Mouse (Mus musculus) liver, postnatal 0 days (tissue): ENCODE measurements around the gene Vmn1r200. TPM values are rescaled to one million over a fixed set of nuclear protein-coding genes. Genes with fewer than 3 reads are reported as not detected.
"Not testable (repeated sequence)": the region's sequence is repeated elsewhere in the genome, so short reads cannot be mapped to it uniquely, and the experiment has no call there.

Source experiments
- ATAC-seq: fragments of 200-750 bp; cut with Nextera tagmentation; 2 replicates; pipeline ENCODE4 v1.8.0; 2017; ENCODE audit warnings: mild to moderate bottlenecking, moderate library complexity
- DNase-seq: peaks from one replicate; pipeline ENCODE4 v3.0.0-alpha.2; 2016
- H3K27ac ChIP-seq: fragments of 300-500 bp; sonication (generic); 2 replicates; pipeline ENCODE4 v1.5.1; 2014; ENCODE audit warnings: antibody characterized with exemption, moderate library complexity, mild to moderate bottlenecking, low read depth
- H3K27me3 ChIP-seq: fragments of 300-500 bp; sonication (generic); 2 replicates; pipeline ENCODE4 v1.6.1; 2014; ENCODE audit warnings: low read length, control low read depth, mixed read lengths; ENCODE audit not compliant: insufficient read depth
- H3K36me3 ChIP-seq: fragments of 300-500 bp; sonication (generic); replicated peaks from 2 replicates; pipeline ENCODE4 v1.6.1; 2014; ENCODE audit warnings: mild to moderate bottlenecking, control low read depth, low read length, moderate library complexity, mixed read lengths; ENCODE audit not compliant: insufficient read depth
- H3K4me1 ChIP-seq: fragments of 300-500 bp; sonication (generic); 2 replicates; pipeline ENCODE4 v1.6.1; 2014; ENCODE audit warnings: antibody characterized with exemption, mild to moderate bottlenecking, control low read depth; ENCODE audit not compliant: insufficient read depth
- H3K4me2 ChIP-seq: fragments of 300-500 bp; sonication (generic); 2 replicates; pipeline ENCODE4 v1.6.1; 2014; ENCODE audit warnings: low read depth, mild to moderate bottlenecking, low read length, moderate library complexity, mixed read lengths
- H3K4me3 ChIP-seq: fragments of 300-500 bp; sonication (generic); 2 replicates; pipeline ENCODE4 v1.5.1; 2014; ENCODE audit warnings: low read depth, low read length
- H3K9ac ChIP-seq: fragments of 300-500 bp; sonication (generic); replicated peaks from 2 replicates; pipeline ENCODE4 v1.6.1; 2014; ENCODE audit warnings: mild to moderate bottlenecking, moderate library complexity
- H3K9me3 ChIP-seq: fragments of 300-500 bp; sonication (generic); 2 replicates; pipeline ENCODE4 v1.6.1; 2016; ENCODE audit warnings: mild to moderate bottlenecking, control low read depth, low read length, mixed read lengths
- CTCF ChIP-seq: sonication (generic); IDR thresholded peaks from 2 replicates; pipeline ENCODE4 v1.5.1; 2016; ENCODE audit warnings: antibody characterized with exemption, low read depth
- EP300 ChIP-seq: IDR thresholded peaks from 2 replicates; pipeline ENCODE4 v1.6.1; 2016; ENCODE audit warnings: antibody characterized with exemption, low read depth, mild to moderate bottlenecking
- WGBS: fragments of 180-500 bp; shearing (Covaris S2); extraction: QIAGEN DNeasy Blood & Tissue Kit; methylation state at CpG from one replicate; pipeline ENCODE4 v1.1.7; 2014; ENCODE audit not compliant: insufficient replicate concordance; 5-methylcytosine and 5-hydroxymethylcytosine counted together
- polyA plus RNA-seq: library from polyadenylated mRNA; unstranded; fragments of >200 nt; fragmentation: Nextera tagmentation; extraction: Ambion mirVana; gene quantifications from 2 replicates; pipeline ENCODE4 v1.2.1, GENCODE M21; 2015

Vmn1r200 gene
- polyA plus RNA-seq, result not detected in 2 replicates

- WGBS, result 76% methylated on average over 3 of the region's 3 CpGs
- Histone ChIP-seq H3K27me3 (no peaks in the 10 kb centered on the region), H3K27ac (no peak within 1 kb of the TSS), H3K4me2 (no peak within 1 kb of the TSS), H3K4me1 (no peaks in the 10 kb centered on the region), H3K4me3 (no peak within 1 kb of the TSS), H3K9ac (no peak within 1 kb of the TSS), H3K36me3 (no peaks in the 10 kb centered on the region), H3K9me3 (no peaks in the 10 kb centered on the region)
- TF ChIP-seq CTCF (no peak), EP300 (no peak)
- DNase-seq (no peak), ATAC-seq (no peak)
These were observed at the start of gene Vmn1r200 for GRCm38 (mm10) chr13:22390073-22390472. Gene Vmn1r200, plus strand, starts transcription at chr13:22390373.

DNA sequence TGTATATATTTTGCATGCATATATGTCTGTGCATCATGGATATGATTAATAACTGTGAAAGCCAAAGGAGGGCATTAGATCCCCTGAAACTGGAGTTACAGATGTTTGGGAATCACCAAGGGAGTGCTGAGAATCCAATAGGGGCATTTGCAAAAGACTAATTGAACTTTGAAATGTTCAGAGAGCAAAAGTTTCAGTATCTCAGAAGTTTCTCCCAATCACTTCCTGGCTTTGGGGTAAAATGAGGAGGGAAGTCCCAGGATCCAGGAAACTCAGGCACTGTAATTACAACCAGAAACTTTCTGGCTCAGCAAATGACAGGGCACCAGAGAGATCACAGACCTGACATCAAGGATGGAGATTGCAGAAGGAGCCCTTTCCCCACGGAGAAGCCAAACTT is 40.1 kb upstream of the Vmn1r200 start, which contains the start of gene Vmn1r198:
Gene Vmn1r198 (plus strand): TSS at position 301 of the 400 bp plus-strand sequence.
- Histone ChIP-seq H3K4me3 (no peak within 1 kb of the TSS), H3K4me1 (no peaks in the 10 kb centered on the region), H3K36me3 (no peaks in the 10 kb centered on the region), H3K27me3 (no peaks in the 10 kb centered on the region), H3K27ac (no peak within 1 kb of the TSS), H3K9me3 (no peaks in the 10 kb centered on the region), H3K9ac (no peak within 1 kb of the TSS), H3K4me2 (no peak within 1 kb of the TSS)
- no peak for DNase-seq
- TF ChIP-seq EP300 (no peak), CTCF (no peak)
- no peak for ATAC-seq
- WGBS, result 21% methylated on average over 1 of the region's 1 CpGs

DNA sequence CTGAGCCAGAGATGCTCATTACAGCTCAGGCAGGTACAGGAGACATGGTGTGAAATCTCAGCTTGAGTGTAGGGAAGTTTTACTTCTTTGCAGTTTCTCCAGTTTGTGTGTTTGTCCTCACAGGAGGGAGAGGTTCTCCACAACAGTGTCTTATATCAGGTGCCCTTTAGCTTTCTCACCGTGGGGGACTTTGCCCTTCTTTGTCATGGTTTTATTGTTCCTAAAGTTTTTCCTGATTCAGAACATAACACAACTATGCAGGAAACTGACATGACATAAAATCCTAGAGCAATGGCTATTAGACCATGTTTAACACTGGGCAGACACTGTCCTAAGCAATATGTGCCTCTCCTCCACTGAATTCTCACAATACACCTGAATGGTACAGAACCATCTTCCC is 39.4 kb upstream of the Vmn1r200 start:
- TF ChIP-seq EP300 (no peak), CTCF (no peak)

DNA sequence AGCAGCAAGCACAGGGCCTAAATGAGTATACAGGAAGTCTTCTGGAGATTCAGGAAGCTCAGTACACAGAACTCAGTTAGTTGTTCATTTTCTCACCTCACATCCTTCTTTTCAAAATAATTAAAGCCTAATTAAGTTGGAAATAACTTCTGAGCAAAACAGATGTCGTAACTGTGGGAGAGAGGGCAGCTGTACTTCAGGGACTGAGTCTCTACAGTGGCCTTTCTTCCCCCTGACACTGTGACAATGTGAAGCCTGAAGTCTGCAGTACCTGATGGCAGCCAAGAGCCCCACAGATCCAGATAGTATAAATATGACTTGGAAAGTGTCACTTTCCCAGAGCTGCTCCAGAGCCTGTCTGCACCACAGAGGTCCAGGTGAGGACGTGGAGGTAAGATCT is 10.7 kb upstream of the Vmn1r200 start, which contains the start of gene Vmn1r199:
Gene Vmn1r199 (plus strand): TSS at position 301 of the 400 bp plus-strand sequence.
- no peak within 1 kb of the TSS for H3K9ac ChIP-seq
- H3K4me3 ChIP-seq, result no peak within 1 kb of the TSS
- WGBS, result 56% methylated on average over 2 of the region's 2 CpGs
- H3K9me3 ChIP-seq, result no peaks in the 10 kb centered on the region
- H3K27me3 ChIP-seq, result no peaks in the 10 kb centered on the region
- TF ChIP-seq CTCF (no peak), EP300 (no peak)
- H3K36me3 ChIP-seq, result no peaks in the 10 kb centered on the region
- H3K4me2 ChIP-seq, result no peak within 1 kb of the TSS
- H3K4me1 ChIP-seq, result no peaks in the 10 kb centered on the region
- H3K27ac ChIP-seq, result no peak within 1 kb of the TSS
- DNase-seq, result no peak
- no peak for ATAC-seq

More for the DNA sequence above, 39.4 kb upstream of the Vmn1r200 start:
- Histone ChIP-seq H3K27ac (no peak overlapping the region), H3K9me3 (no peaks in the 10 kb centered on the region), H3K4me3 (no peak overlapping the region), H3K4me1 (no peaks in the 10 kb centered on the region), H3K36me3 (no peaks in the 10 kb centered on the region), H3K9ac (no peak overlapping the region), H3K4me2 (no peak overlapping the region), H3K27me3 (no peaks in the 10 kb centered on the region)
- 73% methylated on average over 1 of the region's 1 CpGs for WGBS
- ATAC-seq, result no peak
- DNase-seq, result no peak

DNA sequence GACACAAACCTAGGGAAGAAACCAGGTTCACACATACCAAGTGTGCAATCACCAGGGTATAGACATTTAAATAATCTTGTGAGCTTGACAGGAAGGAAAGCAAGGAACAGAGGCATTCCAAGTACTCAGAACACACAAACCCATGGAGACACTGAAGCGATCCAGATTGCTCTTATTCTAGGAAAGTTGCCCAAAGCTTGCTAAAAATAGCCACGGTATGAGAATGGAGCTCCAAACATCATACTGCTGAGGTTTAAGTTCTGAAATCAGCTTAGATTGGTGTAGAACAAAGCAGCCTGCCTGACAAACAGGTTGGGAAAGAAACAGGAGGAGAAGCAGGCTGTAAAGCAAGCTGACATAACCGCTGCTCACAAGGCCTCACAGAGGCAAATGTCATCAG is 9.0 kb upstream of the Vmn1r200 start:
- H3K27me3 ChIP-seq, H3K4me3 ChIP-seq, H3K36me3 ChIP-seq, H3K4me2 ChIP-seq, DNase-seq, H3K4me1 ChIP-seq, H3K9ac ChIP-seq, H3K27ac ChIP-seq, H3K9me3 ChIP-seq, ATAC-seq: not testable (repeated sequence)
- WGBS, result 56% methylated on average over 3 of the region's 3 CpGs

DNA sequence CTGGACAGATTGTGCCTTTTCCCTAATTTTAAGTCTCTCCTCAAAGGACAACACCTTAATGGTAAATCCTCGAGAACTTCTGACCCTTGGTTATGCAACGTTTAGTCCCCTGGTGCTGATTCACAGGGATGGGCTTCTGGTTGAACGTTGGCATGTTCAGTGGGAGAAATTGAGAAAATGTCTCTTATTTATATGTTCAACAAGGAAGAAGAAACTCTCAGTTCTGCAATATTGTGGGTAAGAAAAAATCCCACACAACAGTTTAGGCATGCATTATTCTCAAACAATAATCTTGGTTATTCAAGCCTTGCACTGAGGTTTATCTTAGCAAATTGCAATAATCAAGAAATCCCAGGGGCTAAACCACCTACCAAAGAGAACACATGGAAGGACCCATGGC is 6.8 kb upstream of the Vmn1r200 start:
- DNase-seq (no peak), ATAC-seq (no peak)
- Histone ChIP-seq H3K27me3 (no peaks in the 10 kb centered on the region), H3K9me3 (no peaks in the 10 kb centered on the region), H3K27ac (no peak overlapping the region), H3K4me3 (no peak overlapping the region), H3K4me2 (no peak overlapping the region), H3K4me1 (no peaks in the 10 kb centered on the region), H3K36me3 (no peaks in the 10 kb centered on the region), H3K9ac (no peak overlapping the region)
- WGBS, result 63% methylated on average over 3 of the region's 3 CpGs
- TF ChIP-seq EP300 (no peak), CTCF (no peak)

DNA sequence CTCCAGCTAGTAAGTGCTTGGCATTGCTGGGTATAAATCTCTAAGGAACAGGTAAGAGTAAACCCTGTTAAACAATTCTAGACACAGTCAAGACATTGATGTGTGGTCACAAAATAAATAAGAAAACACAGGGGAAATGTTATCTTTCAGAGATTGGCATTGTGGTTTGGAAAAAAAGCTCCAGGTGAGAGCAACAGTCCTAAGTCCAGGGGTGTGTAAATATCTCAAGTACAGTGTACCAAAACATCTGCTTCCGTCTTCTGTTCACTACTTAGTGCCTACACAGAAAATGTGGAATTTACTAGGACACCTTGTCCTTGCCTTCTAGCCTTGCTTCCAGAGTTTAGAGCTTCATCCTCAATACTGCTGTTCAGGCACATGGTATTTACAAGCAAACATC is 3.1 kb upstream of the Vmn1r200 start:
- TF ChIP-seq CTCF (no peak), EP300 (no peak)
- Histone ChIP-seq H3K4me1 (no peaks in the 10 kb centered on the region), H3K4me3 (no peak overlapping the region), H3K4me2 (no peak overlapping the region), H3K9me3 (no peaks in the 10 kb centered on the region), H3K36me3 (no peaks in the 10 kb centered on the region), H3K27me3 (no peaks in the 10 kb centered on the region), H3K9ac (no peak overlapping the region), H3K27ac (no peak overlapping the region)
- DNase-seq (no peak), ATAC-seq (no peak)
- 62% methylated on average over 1 of the region's 1 CpGs for WGBS
